Mouse (Mus musculus) embryonic facial prominence, embryonic 15.5 days (tissue): Measurements from ENCODE around the gene Rgs6. TPM values are rescaled to one million over a fixed set of nuclear protein-coding genes. Genes with fewer than 3 reads are reported as not detected.
A peak's percentile ranks its signal among the peaks of the same experiment; 100 is the strongest.

Experiments used
- ATAC-seq: fragments of 200-750 bp; cut with Nextera tagmentation; 2 replicates; pipeline ENCODE4 v1.8.0; 2017; ENCODE audit warnings: low read depth, moderate TSS enrichment; ENCODE audit not compliant: insufficient number of reproducible peaks, low FRiP score, low TSS enrichment
- H3K27ac ChIP-seq: fragments of 300-500 bp; sonication (generic); replicated peaks from 2 replicates; pipeline ENCODE4 v1.5.1; 2015; ENCODE audit warnings: mild to moderate bottlenecking, inconsistent platforms
- H3K27me3 ChIP-seq: fragments of 300-500 bp; sonication (generic); 2 replicates; pipeline ENCODE4 v1.6.1; 2015; ENCODE audit warnings: inconsistent platforms
- H3K36me3 ChIP-seq: fragments of 300-500 bp; sonication (generic); 2 replicates; pipeline ENCODE4 v1.6.1; 2015; ENCODE audit warnings: mild to moderate bottlenecking, inconsistent platforms
- H3K4me1 ChIP-seq: fragments of 300-500 bp; sonication (generic); 2 replicates; pipeline ENCODE4 v1.6.1; 2015; ENCODE audit warnings: inconsistent platforms
- H3K4me2 ChIP-seq: fragments of 300-500 bp; sonication (generic); replicated peaks from 2 replicates; pipeline ENCODE4 v1.6.1; 2015; ENCODE audit warnings: mild to moderate bottlenecking, inconsistent platforms
- H3K4me3 ChIP-seq: fragments of 300-500 bp; sonication (generic); replicated peaks from 2 replicates; pipeline ENCODE4 v1.5.1; 2015; ENCODE audit warnings: mild to moderate bottlenecking, inconsistent platforms
- H3K9ac ChIP-seq: fragments of 300-500 bp; sonication (generic); 2 replicates; pipeline ENCODE4 v1.6.1; 2015; ENCODE audit warnings: inconsistent platforms
- H3K9me3 ChIP-seq: fragments of 300-500 bp; sonication (generic); replicated peaks from 2 replicates; pipeline ENCODE4 v1.6.1; 2016; ENCODE audit warnings: inconsistent platforms
- WGBS: fragments of 180-500 bp; shearing (Covaris S2); methylation state at CpG from one replicate; pipeline ENCODE4 v1.1.7; 2015; 5-methylcytosine and 5-hydroxymethylcytosine counted together
- polyA plus RNA-seq: library from polyadenylated mRNA; unstranded; fragments of >200 nt; fragmentation: Nextera tagmentation; extraction: Ambion mirVana; gene quantifications from 2 replicates; pipeline ENCODE4 v1.2.1, GENCODE M21; 2015

Gene Rgs6
- polyA plus RNA-seq, 1 experiment from 2014 or later: 5.3 TPM

DNA sequence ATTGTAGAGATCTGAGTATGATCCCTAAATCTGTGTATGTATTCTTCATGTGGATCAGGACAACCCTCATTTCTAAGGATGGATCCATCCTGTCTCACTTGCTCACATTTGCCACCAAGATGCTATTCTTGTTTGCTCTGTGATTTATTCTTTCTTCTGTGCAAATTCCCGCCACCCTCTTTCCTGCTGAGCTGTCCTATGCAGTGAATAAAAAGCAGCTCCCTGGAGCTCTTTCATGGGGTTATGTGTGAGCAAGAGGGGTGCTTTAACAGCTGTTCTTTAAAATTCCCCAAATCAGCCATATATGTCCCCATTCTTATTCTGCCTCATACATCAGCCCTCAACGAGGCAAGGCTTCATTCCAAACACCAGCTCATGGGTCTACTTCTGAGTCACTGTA lies 277.6 kb downstream of the Rgs6 start:
- no peak overlapping the region for H3K27ac ChIP-seq
- no peak overlapping the region for H3K9ac ChIP-seq
- 68% methylated on average over 2 of the region's 2 CpGs for WGBS
- no peak overlapping the region for H3K4me2 ChIP-seq
- no peaks in the 10 kb centered on the region for H3K36me3 ChIP-seq
- H3K4me3 ChIP-seq: no peak overlapping the region
- no peak for ATAC-seq
- no peaks in the 10 kb centered on the region for H3K27me3 ChIP-seq
- H3K9me3 ChIP-seq: no peaks in the 10 kb centered on the region
- H3K4me1 ChIP-seq: no peaks in the 10 kb centered on the region

DNA sequence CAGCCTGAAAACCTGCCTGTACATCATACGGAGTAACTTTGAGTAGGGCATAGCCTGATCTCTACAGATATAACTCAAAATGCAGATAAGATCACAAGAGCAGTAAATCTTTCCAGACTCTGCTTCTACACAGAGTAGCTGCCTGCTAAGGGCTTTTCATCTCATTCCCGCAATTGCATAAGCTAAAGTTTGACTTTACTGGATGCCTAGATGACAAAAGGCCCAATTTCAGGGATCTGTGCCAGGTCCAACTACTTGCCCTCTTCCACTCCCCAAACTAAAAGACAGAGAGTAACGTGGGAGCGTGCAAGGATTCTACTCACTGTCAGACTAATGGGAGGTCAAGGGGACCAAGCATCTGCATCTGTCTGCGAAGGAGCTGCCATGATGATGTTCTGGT lies 292.6 kb downstream of the Rgs6 start:
- Histone ChIP-seq H3K4me2 (no peak overlapping the region), H3K9me3 (no peaks in the 10 kb centered on the region), H3K9ac (no peak overlapping the region), H3K36me3 (no peaks in the 10 kb centered on the region), H3K4me3 (no peak overlapping the region), H3K4me1 (no peaks in the 10 kb centered on the region), H3K27me3 (no peaks in the 10 kb centered on the region), H3K27ac (no peak overlapping the region)
- WGBS: 84% methylated on average over 5 of the region's 5 CpGs
- ATAC-seq: no peak

- 66% methylated on average over 1 of the region's 1 CpGs for WGBS
- Histone ChIP-seq H3K4me2 (no peak overlapping the region), H3K4me1 (no peaks in the 10 kb centered on the region), H3K36me3 (no peaks in the 10 kb centered on the region), H3K27ac (no peak overlapping the region), H3K9me3 (no peaks in the 10 kb centered on the region), H3K9ac (no peak overlapping the region), H3K4me3 (no peak overlapping the region), H3K27me3 (no peaks in the 10 kb centered on the region)
- ATAC-seq: no peak
Measured at GRCm38 (mm10) chr12:82883079-82883478, 295.0 kb downstream of the Rgs6 start.

GRCm38 (mm10) chr12:82894971-82895838 lies 307.1 kb downstream of the Rgs6 start:
- no peak overlapping the region for H3K27ac ChIP-seq
- no peaks in the 10 kb centered on the region for H3K4me1 ChIP-seq
- no peaks in the 10 kb centered on the region for H3K36me3 ChIP-seq
- H3K9ac ChIP-seq: no peak overlapping the region
- H3K9me3 ChIP-seq: no peaks in the 10 kb centered on the region
- no peaks in the 10 kb centered on the region for H3K27me3 ChIP-seq
- H3K4me3 ChIP-seq: no peak overlapping the region
- whole genome bisulfite sequencing: 83% methylated on average over 6 of the region's 6 CpGs
- no peak overlapping the region for H3K4me2 ChIP-seq
- no peak for ATAC-seq

DNA sequence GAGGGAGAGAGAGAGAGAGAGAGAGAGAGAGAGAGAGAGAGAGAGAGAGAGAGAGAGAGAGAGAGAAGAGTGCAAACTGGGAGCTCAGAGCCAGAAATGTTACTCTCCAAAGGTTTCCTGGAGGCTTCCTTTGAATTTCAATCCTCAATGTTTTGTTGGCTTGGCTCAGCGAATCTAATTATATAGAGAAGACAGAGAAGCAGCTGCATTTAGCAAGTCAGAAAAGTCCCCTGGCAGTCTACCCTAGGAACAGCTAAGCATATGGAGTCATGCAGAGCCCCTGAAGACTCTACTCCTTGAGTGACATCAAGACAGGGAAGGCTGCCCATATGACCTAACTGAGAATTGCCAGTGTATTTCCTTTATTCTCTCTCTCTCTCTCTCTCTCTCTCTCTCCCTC lies 317.7 kb downstream of the Rgs6 start:
- Histone ChIP-seq H3K36me3 (no peaks in the 10 kb centered on the region), H3K4me3 (no peak overlapping the region), H3K4me1 (peaks cover 4% of the 10 kb centered on the region; the same call in 1 of the 2 replicates), H3K9ac (no peak overlapping the region), H3K27ac (no peak overlapping the region; the same call in 1 of the 2 replicates), H3K4me2 (no peak overlapping the region), H3K9me3 (no peaks in the 10 kb centered on the region), H3K27me3 (no peaks in the 10 kb centered on the region)
- WGBS: 28% methylated on average over 1 of the region's 1 CpGs
- ATAC-seq: peak; percentile 67; the same call in 1 of the 2 replicates

- H3K4me2 ChIP-seq: no peak overlapping the region
- WGBS: 96% methylated on average over 2 of the region's 2 CpGs
- no peak overlapping the region for H3K4me3 ChIP-seq
- H3K36me3 ChIP-seq: no peaks in the 10 kb centered on the region
- H3K27ac ChIP-seq: no peak overlapping the region
- no peaks in the 10 kb centered on the region for H3K27me3 ChIP-seq
- no peaks in the 10 kb centered on the region for H3K9me3 ChIP-seq
- no peak overlapping the region for H3K9ac ChIP-seq
- peaks cover 4% of the 10 kb centered on the region; the same call in 1 of the 2 replicates for H3K4me1 ChIP-seq
- no peak for ATAC-seq
Measured at GRCm38 (mm10) chr12:82910846-82911245, 322.8 kb downstream of the Rgs6 start.

GRCm38 (mm10) chr12:82914127-82914526 lies 326.0 kb downstream of the Rgs6 start:
- ATAC-seq: no peak
- WGBS: 58% methylated on average over 4 of the region's 4 CpGs

DNA sequence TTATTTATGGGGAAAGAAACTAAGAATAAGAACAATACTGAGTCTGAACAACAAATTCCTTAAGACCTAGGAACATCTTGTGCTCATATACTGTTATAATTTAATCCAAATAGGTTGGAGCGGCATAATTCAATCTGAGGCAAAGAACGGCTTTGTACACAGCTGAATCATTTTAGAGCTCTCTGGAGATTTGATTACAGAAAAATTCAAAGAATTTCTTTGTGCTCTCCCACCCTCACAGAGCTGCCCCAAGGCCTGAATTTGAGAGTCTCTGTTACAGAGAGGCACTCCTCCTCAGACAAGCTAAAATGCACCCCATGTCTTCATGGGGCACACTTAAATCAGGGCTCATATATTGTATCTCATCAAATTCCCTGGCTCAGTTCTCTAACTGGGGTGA lies 332.1 kb downstream of the Rgs6 start:
- 6% methylated on average over 2 of the region's 2 CpGs for WGBS
- H3K4me1 ChIP-seq: 0 out of 2 replicates have a peak, but pooled peaks cover 3% of the 10 kb centered on the region
- no peak overlapping the region for H3K4me2 ChIP-seq
- peak overlapping the region; percentile 76 for H3K27ac ChIP-seq
- no peak overlapping the region for H3K4me3 ChIP-seq
- H3K9ac ChIP-seq: no peak overlapping the region
- H3K9me3 ChIP-seq: no peaks in the 10 kb centered on the region
- ATAC-seq: no peak
- no peaks in the 10 kb centered on the region for H3K27me3 ChIP-seq
- no peaks in the 10 kb centered on the region for H3K36me3 ChIP-seq

More at GRCm38 (mm10) chr12:82914127-82914526, 326.0 kb downstream of the Rgs6 start:
- Histone ChIP-seq H3K4me3 (no peak overlapping the region), H3K27ac (no peak overlapping the region), H3K9me3 (no peaks in the 10 kb centered on the region), H3K4me1 (no peaks in the 10 kb centered on the region), H3K4me2 (no peak overlapping the region), H3K27me3 (no peaks in the 10 kb centered on the region), H3K9ac (no peak overlapping the region), H3K36me3 (no peaks in the 10 kb centered on the region)

DNA sequence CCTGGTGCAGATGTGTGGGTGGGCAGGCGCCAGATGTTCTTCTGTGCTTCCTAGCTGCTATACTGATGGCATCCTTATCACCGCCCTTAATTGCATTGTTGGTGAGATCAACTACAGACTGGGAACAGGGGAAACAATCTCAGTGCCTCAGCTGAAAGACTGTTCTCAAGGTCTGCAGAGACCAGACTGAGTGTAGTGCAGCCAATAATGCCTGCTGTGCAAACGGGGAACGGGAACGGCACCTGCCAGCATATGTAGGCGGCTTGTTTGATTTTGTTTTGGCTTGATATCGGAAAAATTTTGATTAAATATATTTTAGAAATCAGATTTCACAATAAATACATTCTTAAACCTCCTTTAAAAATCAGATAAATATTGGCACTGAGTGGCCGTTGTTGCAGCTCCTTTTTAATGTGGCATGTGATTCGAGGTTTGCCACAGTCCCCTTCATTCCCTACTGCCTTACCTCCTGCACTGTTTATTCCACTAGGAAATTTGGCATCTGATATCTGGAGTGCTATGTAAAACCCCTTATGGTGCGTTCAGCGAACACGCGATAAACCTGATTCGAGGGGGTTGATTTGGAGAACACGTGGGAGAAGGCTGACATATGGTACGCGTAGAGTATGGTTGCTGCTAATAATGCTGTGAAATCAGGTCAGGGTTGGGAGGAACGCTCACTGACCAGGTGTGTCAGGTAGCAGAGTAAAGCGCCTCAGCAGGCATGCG lies 333.4 kb downstream of the Rgs6 start:
- Histone ChIP-seq H3K27me3 (no peaks in the 10 kb centered on the region), H3K27ac (no peak overlapping the region), H3K9me3 (no peaks in the 10 kb centered on the region), H3K4me1 (0 out of 2 replicates have a peak, but pooled peaks cover 3% of the 10 kb centered on the region), H3K36me3 (no peaks in the 10 kb centered on the region), H3K4me3 (no peak overlapping the region), H3K4me2 (no peak overlapping the region), H3K9ac (no peak overlapping the region)
- 74% methylated on average over 20 of the region's 20 CpGs for WGBS
- no peak for ATAC-seq

GRCm38 (mm10) chr12:82922856-82923506 lies 334.9 kb downstream of the Rgs6 start:
- Histone ChIP-seq H3K4me3 (no peak overlapping the region), H3K9ac (no peak overlapping the region), H3K9me3 (no peaks in the 10 kb centered on the region), H3K27me3 (no peaks in the 10 kb centered on the region), H3K27ac (no peak overlapping the region), H3K4me1 (0 out of 2 replicates have a peak, but pooled peaks cover 3% of the 10 kb centered on the region), H3K36me3 (no peaks in the 10 kb centered on the region), H3K4me2 (no peak overlapping the region)
- 80% methylated on average over 4 of the region's 4 CpGs for WGBS
- ATAC-seq: no peak
